Mouse (Mus musculus): ENCODE data around the gene N4bp2l1. TPM values are rescaled to one million over a fixed set of nuclear protein-coding genes. Genes with fewer than 3 reads are reported as not detected.

The N4bp2l1 gene
- polyA plus RNA-seq, 1 experiment from 2014 or later: 2.3 TPM

DNA sequence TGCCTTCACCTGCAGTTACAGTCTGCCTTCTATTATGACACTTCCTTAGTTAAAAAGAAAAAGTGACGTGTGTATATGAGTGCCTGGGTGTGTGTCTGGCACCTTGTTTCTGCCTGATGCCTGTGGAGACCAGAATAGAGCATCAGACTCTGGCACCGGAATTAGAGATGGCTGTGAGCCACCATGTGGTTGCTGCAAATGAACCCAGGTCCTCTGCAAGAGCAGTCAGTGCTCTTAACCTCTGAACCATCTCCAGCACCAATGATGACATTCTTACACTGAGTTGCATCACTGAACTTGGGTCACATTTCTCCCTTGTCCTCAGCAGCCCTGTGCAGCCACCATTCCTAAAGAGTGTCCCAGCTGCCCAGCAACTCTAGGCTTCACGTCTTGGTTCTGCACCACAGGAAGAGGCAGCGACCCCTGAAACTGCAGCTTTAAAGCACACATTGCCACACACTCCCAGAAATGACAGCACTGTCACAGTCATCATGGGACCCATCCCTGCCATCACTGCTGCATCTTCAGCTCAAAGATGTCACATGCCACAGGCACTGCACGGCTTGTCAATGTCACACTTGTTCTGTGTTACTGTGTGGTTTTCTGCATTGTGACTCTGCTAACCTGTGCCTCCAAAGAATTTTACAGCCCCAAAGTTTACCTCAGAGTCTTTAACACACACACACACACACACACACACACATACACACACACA lies 13.2 kb downstream of the N4bp2l1 start:
- WGBS: 76% methylated on average over 5 of the region's 5 CpGs
- Histone ChIP-seq H3K36me3 (replicated peaks; ENCODE audit: control insufficient read depth, insufficient read depth, low read depth, low read length) (no peaks in the 10 kb centered on the region), H3K27me3 (ENCODE audit: control insufficient read depth, insufficient read depth, low read length) (no peaks in the 10 kb centered on the region), H3K4me1 (ENCODE audit: control insufficient read depth, insufficient read depth, low read length) (no peaks in the 10 kb centered on the region), H3K4me3 (ENCODE audit: low read depth, low read length) (no peak overlapping the region), H3K9me3 (replicated peaks; ENCODE audit: control insufficient read depth, low read length) (no peaks in the 10 kb centered on the region), H3K9ac (replicated peaks; ENCODE audit: low read length) (no peak overlapping the region), H3K27ac (replicated peaks; ENCODE audit: low read depth, low read length) (no peak overlapping the region), H3K4me2 (ENCODE audit: low read depth, low read length) (no peak overlapping the region)
- no peak for ATAC-seq (replicated peaks; ENCODE audit: insufficient number of reproducible peaks, low FRiP score, low TSS enrichment, low read depth)
- no peak for DNase-seq (ENCODE audit: low spot score)

DNA sequence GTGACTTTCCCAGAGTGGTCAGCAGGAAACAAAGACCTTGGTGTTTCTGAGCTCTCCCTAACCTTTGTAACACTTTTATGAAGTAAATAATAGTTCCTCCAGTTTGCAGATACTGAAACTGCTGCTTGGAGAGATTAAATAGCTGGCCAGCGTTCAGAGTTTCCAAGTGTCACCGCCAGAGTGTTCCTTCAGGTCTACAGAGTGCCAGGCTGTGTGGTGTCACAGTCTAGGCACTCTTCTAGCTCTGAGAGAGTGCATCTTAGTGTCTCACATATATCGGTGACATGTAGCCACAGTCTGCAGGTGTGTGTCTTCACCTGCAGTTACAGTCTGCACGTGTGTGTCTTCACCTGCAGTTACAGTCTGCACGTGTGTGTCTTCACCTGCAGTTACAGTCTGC lies 13.8 kb downstream of the N4bp2l1 start:
- no peaks in the 10 kb centered on the region for H3K4me1 ChIP-seq (ENCODE audit: control insufficient read depth, insufficient read depth, low read length)
- H3K4me2 ChIP-seq (ENCODE audit: low read depth, low read length): no peak overlapping the region
- no peaks in the 10 kb centered on the region for H3K36me3 ChIP-seq (replicated peaks; ENCODE audit: control insufficient read depth, insufficient read depth, low read depth, low read length)
- ATAC-seq (replicated peaks; ENCODE audit: insufficient number of reproducible peaks, low FRiP score, low TSS enrichment, low read depth) (no peak), DNase-seq (ENCODE audit: low spot score) (no peak)
- no peak overlapping the region for H3K9ac ChIP-seq (replicated peaks; ENCODE audit: low read length)
- no peaks in the 10 kb centered on the region for H3K9me3 ChIP-seq (replicated peaks; ENCODE audit: control insufficient read depth, low read length)
- H3K27ac ChIP-seq (replicated peaks; ENCODE audit: low read depth, low read length): no peak overlapping the region
- H3K4me3 ChIP-seq (ENCODE audit: low read depth, low read length): no peak overlapping the region
- H3K27me3 ChIP-seq (ENCODE audit: control insufficient read depth, insufficient read depth, low read length): no peaks in the 10 kb centered on the region
- 84% methylated on average over 5 of the region's 5 CpGs for WGBS

DNA sequence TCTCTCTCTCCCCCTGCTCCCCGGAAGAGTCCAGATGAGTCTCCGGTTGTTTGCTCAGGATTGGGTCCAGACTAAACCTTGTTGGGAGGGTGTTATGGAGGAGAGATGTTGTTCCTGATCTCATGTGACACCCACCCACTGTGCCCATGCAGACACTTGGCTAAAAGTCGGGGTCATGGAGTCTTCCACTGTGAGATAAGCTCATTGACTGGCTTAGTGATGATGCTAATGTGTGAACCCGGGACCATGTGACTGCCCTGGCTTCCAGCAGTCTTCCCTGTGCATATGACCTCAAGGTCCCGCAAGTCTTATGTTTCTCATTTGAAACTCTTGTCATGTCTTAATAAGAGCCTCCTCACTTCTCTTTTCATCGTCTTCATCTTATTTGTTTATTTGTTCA lies 15.8 kb downstream of the N4bp2l1 start:
- WGBS: 74% methylated on average over 6 of the region's 6 CpGs
- Histone ChIP-seq H3K4me2 (ENCODE audit: low read depth, low read length) (no peak overlapping the region), H3K9ac (replicated peaks; ENCODE audit: low read length) (no peak overlapping the region), H3K27me3 (ENCODE audit: control insufficient read depth, insufficient read depth, low read length) (no peaks in the 10 kb centered on the region), H3K9me3 (replicated peaks; ENCODE audit: control insufficient read depth, low read length) (no peaks in the 10 kb centered on the region), H3K36me3 (replicated peaks; ENCODE audit: control insufficient read depth, insufficient read depth, low read depth, low read length) (no peaks in the 10 kb centered on the region), H3K4me3 (ENCODE audit: low read depth, low read length) (no peak overlapping the region), H3K4me1 (ENCODE audit: control insufficient read depth, insufficient read depth, low read length) (no peaks in the 10 kb centered on the region), H3K27ac (replicated peaks; ENCODE audit: low read depth, low read length) (no peak overlapping the region)
- DNase-seq (ENCODE audit: low spot score): no peak
- ATAC-seq (replicated peaks; ENCODE audit: insufficient number of reproducible peaks, low FRiP score, low TSS enrichment, low read depth): no peak

DNA sequence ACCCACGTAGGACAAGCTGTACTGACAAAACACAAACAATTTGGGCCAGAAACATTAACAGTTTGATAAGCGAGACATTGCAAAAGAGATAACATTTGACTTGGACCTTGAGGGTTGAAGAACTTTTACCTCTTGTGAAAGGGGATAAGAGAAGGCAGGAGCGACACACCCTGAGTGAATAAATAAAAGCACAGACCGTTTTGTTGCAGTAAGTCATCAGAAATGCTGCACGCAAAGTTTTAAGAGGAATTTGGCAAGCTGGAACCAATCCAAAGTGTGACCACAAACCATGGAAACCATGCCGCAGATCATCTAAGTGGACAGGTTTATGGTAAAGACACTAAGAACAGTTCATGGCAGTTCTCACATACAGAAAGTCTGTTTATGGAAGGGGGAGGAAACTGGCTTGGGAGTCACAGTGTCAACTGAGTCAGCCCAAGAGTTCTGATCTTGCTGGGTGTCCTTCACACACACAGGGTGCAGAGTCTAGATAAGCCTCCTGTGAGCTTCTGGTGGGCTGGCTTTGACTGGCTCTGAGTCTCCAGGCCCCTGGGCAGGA lies 18.3 kb downstream of the N4bp2l1 start:
- DNase-seq (ENCODE audit: low spot score): no peak
- H3K4me3 ChIP-seq (ENCODE audit: low read depth, low read length): no peak overlapping the region
- H3K9me3 ChIP-seq (replicated peaks; ENCODE audit: control insufficient read depth, low read length): no peaks in the 10 kb centered on the region
- H3K9ac ChIP-seq (replicated peaks; ENCODE audit: low read length): no peak overlapping the region
- no peak overlapping the region for H3K27ac ChIP-seq (replicated peaks; ENCODE audit: low read depth, low read length)
- ATAC-seq (replicated peaks; ENCODE audit: insufficient number of reproducible peaks, low FRiP score, low TSS enrichment, low read depth): no peak
- H3K27me3 ChIP-seq (ENCODE audit: control insufficient read depth, insufficient read depth, low read length): no peaks in the 10 kb centered on the region
- H3K36me3 ChIP-seq (replicated peaks; ENCODE audit: control insufficient read depth, insufficient read depth, low read depth, low read length): no peaks in the 10 kb centered on the region
- H3K4me1 ChIP-seq (ENCODE audit: control insufficient read depth, insufficient read depth, low read length): no peaks in the 10 kb centered on the region
- no peak overlapping the region for H3K4me2 ChIP-seq (ENCODE audit: low read depth, low read length)
- 90% methylated on average over 6 of the region's 6 CpGs for WGBS

DNA sequence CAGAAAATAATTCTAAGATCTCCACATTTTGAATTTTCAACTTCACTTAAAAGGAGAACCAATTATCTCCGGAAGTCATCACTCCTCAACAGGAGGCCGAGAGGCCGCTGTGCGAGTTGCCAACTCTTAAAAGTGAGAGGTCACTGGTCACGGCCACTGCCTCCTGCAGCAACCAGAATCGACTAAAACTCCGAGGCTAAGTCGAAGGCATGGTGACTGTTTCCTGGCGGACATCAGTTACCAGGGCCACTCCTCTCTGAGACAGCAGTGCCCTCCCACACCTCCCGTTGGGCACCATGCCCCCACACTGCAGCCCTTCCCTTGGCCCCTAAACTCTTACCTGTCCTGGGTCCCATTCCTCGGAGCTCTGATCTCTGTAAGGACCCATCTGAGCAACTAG lies 20.2 kb downstream of the N4bp2l1 start:
- H3K9ac ChIP-seq (replicated peaks; ENCODE audit: low read length): no peak overlapping the region
- no peaks in the 10 kb centered on the region for H3K9me3 ChIP-seq (replicated peaks; ENCODE audit: control insufficient read depth, low read length)
- 84% methylated on average over 11 of the region's 11 CpGs for WGBS
- H3K36me3 ChIP-seq (replicated peaks; ENCODE audit: control insufficient read depth, insufficient read depth, low read depth, low read length): no peaks in the 10 kb centered on the region
- H3K27me3 ChIP-seq (ENCODE audit: control insufficient read depth, insufficient read depth, low read length): no peaks in the 10 kb centered on the region
- no peaks in the 10 kb centered on the region for H3K4me1 ChIP-seq (ENCODE audit: control insufficient read depth, insufficient read depth, low read length)
- no peak overlapping the region for H3K4me3 ChIP-seq (ENCODE audit: low read depth, low read length)
- H3K27ac ChIP-seq (replicated peaks; ENCODE audit: low read depth, low read length): no peak overlapping the region
- no peak for DNase-seq (ENCODE audit: low spot score)
- H3K4me2 ChIP-seq (ENCODE audit: low read depth, low read length): no peak overlapping the region
- ATAC-seq (replicated peaks; ENCODE audit: insufficient number of reproducible peaks, low FRiP score, low TSS enrichment, low read depth): no peak

DNA sequence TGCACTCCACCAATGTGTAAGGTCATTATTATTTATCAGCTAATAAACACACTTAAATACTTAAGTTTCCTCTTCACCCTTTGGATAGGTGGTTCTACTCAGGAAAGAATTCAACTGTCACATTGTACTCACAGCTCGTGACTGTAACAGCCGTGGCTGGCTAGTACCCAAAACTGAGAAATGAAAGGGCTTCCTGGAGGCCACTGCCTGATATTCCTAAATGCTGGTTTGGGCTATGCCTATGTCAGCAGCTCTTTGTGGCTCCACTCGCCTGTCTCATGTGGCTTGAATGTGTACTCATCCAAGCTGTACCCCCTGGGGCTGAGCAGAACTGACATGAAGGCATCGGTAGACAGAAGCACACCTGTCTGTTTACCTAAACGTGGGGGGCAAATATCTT lies 22.1 kb downstream of the N4bp2l1 start:
- Histone ChIP-seq H3K4me2 (ENCODE audit: low read depth, low read length) (no peak overlapping the region), H3K4me3 (ENCODE audit: low read depth, low read length) (no peak overlapping the region), H3K4me1 (ENCODE audit: control insufficient read depth, insufficient read depth, low read length) (no peaks in the 10 kb centered on the region), H3K27ac (replicated peaks; ENCODE audit: low read depth, low read length) (no peak overlapping the region), H3K9me3 (replicated peaks; ENCODE audit: control insufficient read depth, low read length) (no peaks in the 10 kb centered on the region), H3K36me3 (replicated peaks; ENCODE audit: control insufficient read depth, insufficient read depth, low read depth, low read length) (0 out of 2 replicates have a peak, but pooled peaks cover under 1% of the 10 kb centered on the region), H3K27me3 (ENCODE audit: control insufficient read depth, insufficient read depth, low read length) (no peaks in the 10 kb centered on the region), H3K9ac (replicated peaks; ENCODE audit: low read length) (no peak overlapping the region)
- no peak for DNase-seq (ENCODE audit: low spot score)
- 83% methylated on average over 5 of the region's 5 CpGs for WGBS
- no peak for ATAC-seq (replicated peaks; ENCODE audit: insufficient number of reproducible peaks, low FRiP score, low TSS enrichment, low read depth)

DNA sequence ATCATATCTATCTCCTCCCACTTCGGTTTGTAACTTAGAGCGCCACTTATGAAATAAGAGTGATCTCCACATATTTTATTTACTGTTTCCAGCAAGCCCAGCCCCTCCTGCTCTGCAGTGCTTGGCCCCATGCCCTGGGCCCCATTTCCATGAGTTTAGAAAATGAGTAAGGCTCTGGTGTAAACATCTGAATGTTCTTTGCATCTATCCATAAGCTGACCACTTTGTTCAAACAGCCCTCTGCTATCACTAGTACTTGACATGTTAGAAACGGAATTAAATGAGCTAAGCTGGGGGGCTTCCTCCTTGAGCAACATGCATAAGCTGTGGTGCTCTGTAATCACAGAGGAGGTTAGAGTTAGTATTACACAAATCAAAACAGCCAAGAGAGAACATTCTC lies 22.6 kb downstream of the N4bp2l1 start:
- 0 out of 2 replicates have a peak, but pooled peaks cover 2% of the 10 kb centered on the region for H3K36me3 ChIP-seq (replicated peaks; ENCODE audit: control insufficient read depth, insufficient read depth, low read depth, low read length)
- no peak overlapping the region for H3K9ac ChIP-seq (replicated peaks; ENCODE audit: low read length)
- H3K4me3 ChIP-seq (ENCODE audit: low read depth, low read length): no peak overlapping the region
- no peak overlapping the region for H3K4me2 ChIP-seq (ENCODE audit: low read depth, low read length)
- no peaks in the 10 kb centered on the region for H3K9me3 ChIP-seq (replicated peaks; ENCODE audit: control insufficient read depth, low read length)
- H3K27me3 ChIP-seq (ENCODE audit: control insufficient read depth, insufficient read depth, low read length): no peaks in the 10 kb centered on the region
- H3K27ac ChIP-seq (replicated peaks; ENCODE audit: low read depth, low read length): no peak overlapping the region
- 87% methylated on average over 3 of the region's 3 CpGs for WGBS
- no peaks in the 10 kb centered on the region for H3K4me1 ChIP-seq (ENCODE audit: control insufficient read depth, insufficient read depth, low read length)
- DNase-seq (ENCODE audit: low spot score) (no peak), ATAC-seq (replicated peaks; ENCODE audit: insufficient number of reproducible peaks, low FRiP score, low TSS enrichment, low read depth) (no peak)

DNA sequence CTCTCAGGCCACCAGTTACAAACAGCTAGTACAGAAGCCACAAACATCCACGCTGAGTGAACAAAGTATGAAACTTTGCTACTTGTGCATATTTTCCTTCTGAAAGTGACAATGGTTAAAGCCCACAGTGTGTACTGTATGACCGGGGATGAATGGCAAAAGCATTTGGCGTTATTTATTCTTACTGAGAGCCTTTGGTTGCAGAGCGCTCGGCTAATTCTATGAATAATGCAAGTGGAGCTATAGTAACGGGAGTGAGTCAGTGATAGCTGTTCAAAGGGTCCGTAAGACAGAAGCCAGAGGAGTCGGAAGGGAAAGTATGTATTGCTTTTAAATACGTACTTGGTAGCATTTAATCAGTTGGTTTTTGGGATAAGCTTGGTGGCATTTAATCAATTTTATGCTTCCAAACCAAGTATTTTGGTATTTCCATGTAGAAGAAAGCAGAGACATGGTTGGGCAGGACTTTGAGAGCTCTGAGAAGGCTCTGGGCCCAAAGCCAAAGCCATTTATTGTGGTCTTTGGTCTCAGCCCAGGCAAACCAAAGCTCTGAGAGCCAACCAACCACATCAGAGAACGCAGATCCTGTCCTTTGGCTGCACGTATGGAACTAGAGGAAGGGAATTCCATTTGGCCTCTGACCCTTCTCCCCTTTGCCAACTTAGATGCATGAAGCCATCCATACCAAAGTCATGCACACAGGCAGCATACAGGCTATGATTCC lies 26.3 kb downstream of the N4bp2l1 start:
- Histone ChIP-seq H3K36me3 (replicated peaks; ENCODE audit: control insufficient read depth, insufficient read depth, low read depth, low read length) (0 out of 2 replicates have a peak, but pooled peaks cover 2% of the 10 kb centered on the region), H3K4me1 (ENCODE audit: control insufficient read depth, insufficient read depth, low read length) (no peaks in the 10 kb centered on the region), H3K27ac (replicated peaks; ENCODE audit: low read depth, low read length) (no peak overlapping the region), H3K27me3 (ENCODE audit: control insufficient read depth, insufficient read depth, low read length) (no peaks in the 10 kb centered on the region), H3K4me3 (ENCODE audit: low read depth, low read length) (no peak overlapping the region), H3K4me2 (ENCODE audit: low read depth, low read length) (no peak overlapping the region), H3K9me3 (replicated peaks; ENCODE audit: control insufficient read depth, low read length) (no peaks in the 10 kb centered on the region), H3K9ac (replicated peaks; ENCODE audit: low read length) (no peak overlapping the region)
- ATAC-seq (replicated peaks; ENCODE audit: insufficient number of reproducible peaks, low FRiP score, low TSS enrichment, low read depth): no peak
- DNase-seq (ENCODE audit: low spot score): no peak
- 92% methylated on average over 11 of the region's 11 CpGs for WGBS
